Mouse (Mus musculus) liver, adult 2 months (tissue): ENCODE measurements around the gene Mecp2. TPM values are rescaled to one million over a fixed set of nuclear protein-coding genes. Genes with fewer than 3 reads are reported as not detected.

Source experiments
- DNase-seq: peaks from one replicate; pipeline ENCODE4 v3.0.0-alpha.2; 2011; ENCODE audit warnings: low read depth, low spot score; ENCODE audit errors: extremely low read depth
- H3K27ac ChIP-seq: fragments of 200-500 bp; replicated peaks from 2 replicates; pipeline ENCODE4 v1.5.1; 2012; ENCODE audit warnings: low read depth, mild to moderate bottlenecking, control low read depth, inconsistent platforms, low read length; ENCODE audit not compliant: insufficient read depth
- H3K27me3 ChIP-seq: fragments of 200-500 bp; 2 replicates; pipeline ENCODE4 v1.6.1; 2012; ENCODE audit warnings: mild to moderate bottlenecking, moderate library complexity, low read length, inconsistent platforms; ENCODE audit not compliant: control insufficient read depth, insufficient read depth
- H3K36me3 ChIP-seq: fragments of 200-500 bp; 2 replicates; pipeline ENCODE4 v1.6.1; 2012; ENCODE audit warnings: low read length, inconsistent platforms; ENCODE audit not compliant: control insufficient read depth, insufficient read depth
- H3K4me1 ChIP-seq: fragments of 200-500 bp; 2 replicates; pipeline ENCODE4 v1.6.1; 2011; ENCODE audit warnings: low read length; ENCODE audit not compliant: control insufficient read depth, insufficient read depth
- H3K4me3 ChIP-seq: fragments of 200-500 bp; 2 replicates; pipeline ENCODE4 v1.5.1; 2011; ENCODE audit warnings: low read depth, mild to moderate bottlenecking, control low read depth, low read length, moderate library complexity; ENCODE audit not compliant: insufficient read depth
- H3K79me2 ChIP-seq: fragments of 200-500 bp; 2 replicates; pipeline ENCODE4 v1.6.1; 2012; ENCODE audit warnings: inconsistent platforms, mild to moderate bottlenecking, low read length, moderate library complexity; ENCODE audit not compliant: control insufficient read depth, insufficient read depth
- H3K9ac ChIP-seq: fragments of 200-500 bp; 2 replicates; pipeline ENCODE4 v1.6.1; 2012; ENCODE audit warnings: low read depth, mild to moderate bottlenecking, control low read depth, inconsistent platforms, low read length
- CTCF ChIP-seq: fragments of 200-500 bp; IDR thresholded peaks from 2 replicates; pipeline ENCODE4 v1.5.1; 2011; ENCODE audit warnings: low read depth, low read length, control low read depth
- POLR2A ChIP-seq: fragments of 200-500 bp; IDR thresholded peaks from 2 replicates; pipeline ENCODE4 v1.6.1; 2011; ENCODE audit warnings: low read length, control low read depth; ENCODE audit not compliant: insufficient read depth; ENCODE audit errors: extremely low read depth
- WGBS: fragments of 180-500 bp; shearing (Covaris S2); methylation state at CpG from one replicate; pipeline ENCODE4 v1.1.7; 2018; 5-methylcytosine and 5-hydroxymethylcytosine counted together
- polyA plus RNA-seq: library from polyadenylated mRNA; depleted of rRNA; stranded (reverse); fragments of >200 nt; gene quantifications from 2 replicates; pipeline ENCODE4 v1.2.3, GENCODE M21; 2012
- total RNA-seq: library from RNA; depleted of rRNA; stranded (reverse); fragments of >200 nt; gene quantifications from 2 replicates; pipeline ENCODE4 v1.2.3, GENCODE M21; 2014

Gene Mecp2
- total and polyA plus RNA-seq, 2 experiments, result 2.0 to 5.8 TPM

DNA sequence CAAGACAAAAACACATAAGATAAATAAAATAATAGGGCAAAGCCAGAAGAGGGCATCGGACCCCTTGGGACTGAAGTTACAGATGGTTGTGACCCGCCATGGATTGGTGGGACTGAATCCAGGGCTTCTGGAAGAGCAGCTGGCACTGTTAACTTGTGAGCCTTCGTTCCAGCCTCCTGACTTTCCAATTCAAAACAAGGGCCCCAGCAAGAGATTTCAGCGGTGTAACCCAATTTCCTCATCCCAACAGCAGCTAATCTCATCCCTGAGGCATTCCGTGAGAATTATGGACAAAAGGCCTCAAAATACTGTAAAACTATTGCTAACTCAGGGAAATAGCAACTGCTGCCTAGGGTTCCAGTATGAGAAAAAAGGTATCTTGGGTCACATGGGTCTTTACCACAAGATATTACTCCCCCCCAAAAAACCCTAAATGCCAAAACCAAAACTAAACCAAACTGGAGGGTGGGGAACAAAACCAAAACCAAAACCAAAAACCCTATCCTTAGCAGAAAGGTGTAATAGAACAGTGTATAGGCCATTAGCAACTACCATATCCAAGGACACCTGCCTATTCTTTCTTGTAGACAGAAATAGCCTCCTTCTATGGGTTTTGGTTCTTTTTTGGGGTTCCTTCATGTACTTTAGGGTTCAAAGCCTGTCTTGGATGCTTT lies 97.3 kb downstream of the Mecp2 start:
- H3K4me1 ChIP-seq, result peaks cover 2% of the 10 kb centered on the region; the same call in 1 of the 2 replicates
- TF ChIP-seq CTCF, result no peak
- no peak for TF ChIP-seq POLR2A
- H3K36me3 ChIP-seq, result peaks cover 7% of the 10 kb centered on the region
- no peak overlapping the region for H3K27ac ChIP-seq
- H3K9ac ChIP-seq, result no peak overlapping the region
- H3K4me3 ChIP-seq, result no peak overlapping the region
- 69% methylated on average over 5 of the region's 5 CpGs for WGBS
- H3K27me3 ChIP-seq, result no peaks in the 10 kb centered on the region
- no peak for DNase-seq
- peaks cover 5% of the 10 kb centered on the region; the same call in 1 of the 2 replicates for H3K79me2 ChIP-seq

DNA sequence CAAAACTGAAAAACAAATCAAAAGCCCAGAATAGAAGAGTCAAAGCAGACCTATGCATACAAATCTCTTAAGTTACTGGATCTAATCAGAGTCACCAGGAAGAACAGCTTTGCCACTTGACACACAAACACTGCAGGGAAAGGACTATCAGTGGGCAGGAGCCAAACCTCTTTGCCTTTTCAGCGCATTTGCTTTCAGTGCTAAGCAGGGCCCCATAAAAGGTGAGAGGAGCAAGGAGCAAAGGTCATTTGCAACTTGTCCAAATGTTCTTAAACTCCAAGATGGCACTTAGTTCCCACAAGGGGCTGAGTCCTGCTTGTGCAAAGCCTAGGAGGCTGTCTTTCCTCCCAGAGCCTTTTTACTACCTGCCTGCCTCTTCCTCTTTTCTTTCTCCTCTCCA lies 105.2 kb downstream of the Mecp2 start:
- no peak for TF ChIP-seq POLR2A
- no peak for TF ChIP-seq CTCF

DNA sequence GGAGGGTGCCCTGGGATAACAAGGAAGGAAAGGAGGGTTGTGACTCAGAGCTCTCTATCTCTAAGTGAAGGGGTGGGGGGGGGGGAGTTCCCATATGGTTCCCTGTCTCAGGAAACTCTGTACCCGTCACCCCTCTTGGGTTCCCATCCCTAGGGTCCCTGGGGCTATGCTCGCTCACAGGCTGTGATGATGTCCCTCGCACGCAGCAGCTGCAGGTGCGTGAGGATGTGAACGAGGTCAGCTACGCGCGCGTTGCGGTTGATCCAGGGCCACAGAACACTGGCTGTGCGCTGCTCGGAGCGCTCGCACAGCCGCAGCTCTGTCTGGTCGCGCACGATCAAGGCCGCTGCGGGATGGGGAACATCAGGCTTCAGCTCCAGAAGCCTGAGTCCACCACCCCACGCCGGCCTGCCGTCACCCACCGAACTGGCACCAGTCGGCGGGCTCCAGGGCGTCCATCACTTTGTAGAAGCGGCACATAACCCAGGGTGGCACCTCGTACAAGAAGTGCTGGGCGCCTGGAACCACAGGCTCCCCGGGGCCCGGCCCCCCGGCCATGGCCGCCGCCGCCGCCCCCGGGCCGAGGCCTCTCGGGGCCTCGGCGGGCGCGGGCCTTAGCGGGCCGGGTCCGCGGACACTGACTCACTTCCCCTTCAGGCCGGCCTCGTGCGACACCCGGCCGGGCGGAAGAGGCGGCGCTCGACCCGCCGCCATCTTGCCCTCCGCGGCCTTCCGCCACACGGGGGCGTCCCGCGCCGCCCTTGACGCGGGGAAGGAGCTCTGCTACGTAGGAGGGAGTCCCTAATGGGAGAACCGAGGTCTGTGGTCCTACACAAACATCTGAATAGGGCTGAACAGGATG lies 111.7 kb downstream of the Mecp2 start, which contains the start of gene Irak1:
Gene Irak1, minus strand, starts transcription at position 731 of the 862 bp plus-strand sequence.
- under 1% methylated on average over 64 of the region's 72 CpGs for WGBS
- Histone ChIP-seq H3K4me1 (peaks cover 6% of the 10 kb centered on the region), H3K36me3 (peaks cover 2% of the 10 kb centered on the region), H3K27ac (peak within 1 kb of the TSS; percentile 64), H3K4me3 (peak within 1 kb of the TSS; percentile 88), H3K9ac (peak within 1 kb of the TSS; percentile 96), H3K27me3 (no peaks in the 10 kb centered on the region), H3K79me2 (0 out of 2 replicates have a peak, but pooled peaks cover 4% of the 10 kb centered on the region)
- 0 out of 2 replicates have a peak, but pooled peaks have one; percentile 25 for TF ChIP-seq POLR2A
- TF ChIP-seq CTCF, result peak; percentile 71
- DNase-seq, result peak; percentile 38

More for the DNA sequence above, 105.2 kb downstream of the Mecp2 start:
- peaks cover 3% of the 10 kb centered on the region; the same call in 1 of the 2 replicates for H3K36me3 ChIP-seq
- 8% methylated on average over 1 of the region's 1 CpGs for WGBS
- no peak overlapping the region for H3K4me3 ChIP-seq
- no peaks in the 10 kb centered on the region for H3K27me3 ChIP-seq
- no peak overlapping the region for H3K27ac ChIP-seq
- DNase-seq, result peak; percentile 66
- no peaks in the 10 kb centered on the region for H3K79me2 ChIP-seq
- H3K9ac ChIP-seq, result no peak overlapping the region
- peaks cover 6% of the 10 kb centered on the region; the same call in 1 of the 2 replicates for H3K4me1 ChIP-seq

DNA sequence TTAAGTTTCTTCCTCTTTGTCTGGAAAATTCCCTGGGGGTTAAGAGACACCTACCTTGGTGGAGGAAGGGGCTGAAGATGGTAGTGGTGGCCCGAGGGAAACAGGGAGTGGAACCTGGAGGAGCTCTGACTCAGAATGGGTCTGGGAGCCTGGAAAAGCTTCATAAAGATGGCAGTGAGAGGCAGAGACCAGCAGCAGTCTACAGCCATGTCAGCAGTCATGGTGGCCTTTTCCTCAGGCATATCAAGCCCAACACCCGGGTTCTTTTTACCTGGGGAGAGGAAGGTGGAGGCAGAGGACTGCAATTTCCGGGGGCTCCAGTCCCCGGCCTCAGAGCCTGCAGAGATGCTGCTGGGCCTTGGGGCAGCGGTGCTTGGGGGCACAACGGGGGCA lies 112.4 kb downstream of the Mecp2 start:
- Histone ChIP-seq H3K4me1 (peaks cover 6% of the 10 kb centered on the region), H3K79me2 (0 out of 2 replicates have a peak, but pooled peaks cover 4% of the 10 kb centered on the region), H3K36me3 (peaks cover 3% of the 10 kb centered on the region), H3K27ac (no peak overlapping the region), H3K27me3 (no peaks in the 10 kb centered on the region), H3K4me3 (peak overlapping the region; percentile 88), H3K9ac (peak overlapping the region; percentile 96)
- no peak for DNase-seq
- WGBS, result 15% methylated on average over 6 of the region's 6 CpGs
- TF ChIP-seq CTCF (no peak), POLR2A (no peak)

DNA sequence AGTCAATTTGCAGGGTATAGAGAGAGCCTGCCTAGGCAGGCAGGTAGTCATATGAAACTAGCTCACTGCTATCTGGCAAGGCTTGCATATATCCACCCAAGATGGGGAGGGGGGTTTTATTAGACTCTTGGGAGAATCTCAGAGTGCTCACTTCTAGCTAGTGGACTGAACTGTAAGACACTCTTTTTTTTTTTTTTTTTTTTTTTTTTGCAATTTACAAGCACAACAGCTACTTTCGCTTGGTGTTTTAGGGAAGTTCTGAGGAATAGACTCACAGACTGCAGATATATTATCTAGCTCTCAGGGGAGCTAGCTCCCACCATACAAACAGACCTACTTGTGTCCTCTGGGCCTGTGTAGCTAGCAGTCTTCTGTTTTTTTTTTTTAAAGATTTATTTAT lies 120.6 kb downstream of the Mecp2 start:
- Histone ChIP-seq H3K27me3 (no peaks in the 10 kb centered on the region), H3K36me3 (peaks cover 9% of the 10 kb centered on the region), H3K4me1 (no peaks in the 10 kb centered on the region), H3K9ac (no peak overlapping the region), H3K79me2 (no peaks in the 10 kb centered on the region), H3K4me3 (no peak overlapping the region), H3K27ac (no peak overlapping the region)
- no peak for TF ChIP-seq CTCF
- TF ChIP-seq POLR2A, result no peak
- WGBS, result 81% methylated on average over 1 of the region's 1 CpGs
- DNase-seq, result no peak
